ENCODE assay signal across 7 mouse cellular contexts in the genomic region with DNA sequence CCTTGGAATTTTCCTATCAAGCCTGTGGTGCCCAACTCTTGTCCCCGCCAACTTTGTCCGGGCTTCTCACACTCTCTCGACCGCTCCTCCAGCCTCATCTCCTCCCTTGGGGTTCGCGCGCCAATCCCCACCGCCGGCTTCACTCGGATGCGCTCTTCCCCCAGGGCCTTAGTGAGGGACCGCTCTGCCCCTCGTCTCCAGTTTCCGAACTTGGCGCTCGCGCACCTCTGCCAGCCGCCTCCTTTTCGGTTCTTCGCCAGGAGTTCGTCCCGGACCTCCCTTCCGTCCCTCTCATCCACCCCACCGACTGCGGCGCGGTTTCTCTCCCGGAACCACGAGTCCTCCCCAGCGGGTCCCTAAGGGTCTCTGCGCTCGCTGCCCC. TPM values are rescaled to one million over a fixed set of nuclear protein-coding genes. Genes with fewer than 3 reads are reported as not detected.
DNase-seq lines count a peak whose midpoint lies in the region; ATAC-seq lines count a peak whose summit lies in the region.

No protein-coding gene starts in this region.

- ATAC-seq in neural tube, embryonic 11.5 days (ENCODE audit: insufficient read depth, low FRiP score, low TSS enrichment) = peak; percentile 45
- no peak; the same call in 1 of the 2 replicates for ATAC-seq in hindbrain, embryonic 15.5 days (ENCODE audit: low FRiP score, low read depth)
- ATAC-seq in midbrain, embryonic 11.5 days (ENCODE audit: low FRiP score) = peak; percentile 45

- H3K9ac ChIP-seq in neural tube, embryonic 11.5 days (ENCODE audit: low read length) = peak overlapping the region; percentile 73
- H3K9ac ChIP-seq in hindbrain, embryonic 15.5 days = peak overlapping the region; percentile 65
- H3K9ac ChIP-seq in midbrain, embryonic 11.5 days (ENCODE audit: low read length) = peak overlapping the region; percentile 85

- no peaks in the 10 kb centered on the region for H3K27me3 ChIP-seq in neural tube, embryonic 11.5 days (ENCODE audit: control insufficient read depth, insufficient read depth, low read length)
- H3K27me3 ChIP-seq in embryonic facial prominence, embryonic 10.5 days (replicated peaks; ENCODE audit: low read depth, poor library complexity, severe bottlenecking) = no peaks in the 10 kb centered on the region
- H3K27me3 ChIP-seq in hindbrain, embryonic 15.5 days = no peaks in the 10 kb centered on the region
- no peaks in the 10 kb centered on the region for H3K27me3 ChIP-seq in midbrain, embryonic 11.5 days (ENCODE audit: control insufficient read depth, insufficient read depth, low read length)

- under 1% methylated on average over 32 of the region's 32 CpGs for WGBS in neural tube, embryonic 11.5 days
- under 1% methylated on average over 32 of the region's 32 CpGs for WGBS in embryonic facial prominence, embryonic 10.5 days
- WGBS in hindbrain, embryonic 15.5 days = under 1% methylated on average over 32 of the region's 32 CpGs
- WGBS in midbrain, embryonic 11.5 days = under 1% methylated on average over 32 of the region's 32 CpGs

- peak; percentile 57 for DNase-seq in neural tube, embryonic 11.5 days (ENCODE audit: low spot score)
- no peak for DNase-seq in neural tube, embryonic 10.5 days (ENCODE audit: extremely low spot score, low spot score)
- no peak for DNase-seq in embryonic facial prominence, embryonic 10.5 days (ENCODE audit: low spot score)
- no peak for DNase-seq in midbrain, embryonic 11.5 days (ENCODE audit: low spot score, missing footprints)
- DNase-seq in yolk sac, embryonic 10.5 days (ENCODE audit: low spot score) = no peak
- no peak for DNase-seq in layer of hippocampus, adult 11-12 months (ENCODE audit: low spot score)

- peaks cover 3% of the 10 kb centered on the region; the same call in 1 of the 2 replicates for H3K4me1 ChIP-seq in neural tube, embryonic 11.5 days (ENCODE audit: control insufficient read depth, insufficient read depth, low read length)
- peaks cover 15% of the 10 kb centered on the region for H3K4me1 ChIP-seq in embryonic facial prominence, embryonic 10.5 days
- peaks cover 18% of the 10 kb centered on the region for H3K4me1 ChIP-seq in hindbrain, embryonic 15.5 days (replicated peaks)
- H3K4me1 ChIP-seq in midbrain, embryonic 11.5 days (ENCODE audit: control insufficient read depth, insufficient read depth, low read length) = peaks cover 10% of the 10 kb centered on the region

- H3K4me3 ChIP-seq in neural tube, embryonic 11.5 days (ENCODE audit: low read depth, low read length) = peak overlapping the region; percentile 80
- H3K4me3 ChIP-seq in embryonic facial prominence, embryonic 10.5 days = peak overlapping the region; percentile 93
- peak overlapping the region; percentile 90 for H3K4me3 ChIP-seq in hindbrain, embryonic 15.5 days
- H3K4me3 ChIP-seq in midbrain, embryonic 11.5 days (ENCODE audit: low read depth, low read length) = peak overlapping the region; percentile 84

- peak overlapping the region; percentile 81 for H3K4me2 ChIP-seq in neural tube, embryonic 11.5 days (ENCODE audit: low read depth)
- H3K4me2 ChIP-seq in hindbrain, embryonic 15.5 days = peak overlapping the region; percentile 86
- peak overlapping the region; percentile 74 for H3K4me2 ChIP-seq in midbrain, embryonic 11.5 days

- H3K9me3 ChIP-seq in neural tube, embryonic 11.5 days (ENCODE audit: control insufficient read depth, low read length) = no peaks in the 10 kb centered on the region
- no peaks in the 10 kb centered on the region for H3K9me3 ChIP-seq in embryonic facial prominence, embryonic 10.5 days
- H3K9me3 ChIP-seq in hindbrain, embryonic 15.5 days = no peaks in the 10 kb centered on the region
- H3K9me3 ChIP-seq in midbrain, embryonic 11.5 days (ENCODE audit: control insufficient read depth, low read length) = no peaks in the 10 kb centered on the region

- peaks cover 13% of the 10 kb centered on the region for H3K36me3 ChIP-seq in neural tube, embryonic 11.5 days (ENCODE audit: control insufficient read depth, insufficient read depth, low read length)
- peaks cover 43% of the 10 kb centered on the region for H3K36me3 ChIP-seq in embryonic facial prominence, embryonic 10.5 days (replicated peaks)
- peaks cover 26% of the 10 kb centered on the region for H3K36me3 ChIP-seq in hindbrain, embryonic 15.5 days
- H3K36me3 ChIP-seq in midbrain, embryonic 11.5 days (ENCODE audit: control insufficient read depth, insufficient read depth, low read length) = peaks cover 21% of the 10 kb centered on the region

- H3K27ac ChIP-seq in neural tube, embryonic 11.5 days (ENCODE audit: low read depth, low read length) = peak overlapping the region; percentile 56; the same call in 1 of the 2 replicates
- peak overlapping the region; percentile 91 for H3K27ac ChIP-seq in embryonic facial prominence, embryonic 10.5 days (replicated peaks)
- peak overlapping the region; percentile 81 for H3K27ac ChIP-seq in hindbrain, embryonic 15.5 days (replicated peaks)
- H3K27ac ChIP-seq in midbrain, embryonic 11.5 days (ENCODE audit: low read depth, low read length) = peak overlapping the region; percentile 67

RNA-seq across cellular contexts. Expression of a gene that starts 0.5 kb away (rescaled TPM):
- polyA plus RNA-seq in neural tube, embryonic 11.5 days (2014; fragmentation: Nextera tagmentation; extraction: Ambion mirVana) = 136 and 147 TPM in 2 replicates
- polyA plus RNA-seq in embryonic facial prominence, embryonic 10.5 days (2016; fragmentation: Nextera tagmentation; extraction: Ambion mirVana) = 181 and 183 TPM in 2 replicates
- 78.7 and 82.1 TPM in 2 replicates for polyA plus RNA-seq in hindbrain, embryonic 15.5 days (2015; fragmentation: Nextera tagmentation; extraction: Ambion mirVana)
- polyA plus RNA-seq in midbrain, embryonic 11.5 days (2014; fragmentation: Nextera tagmentation; extraction: Ambion mirVana) = 143 and 147 TPM in 2 replicates

RNA-seq across cellular contexts. Expression of a gene that starts 9.7 kb away (rescaled TPM):
- polyA plus RNA-seq in neural tube, embryonic 11.5 days (2014; fragmentation: Nextera tagmentation; extraction: Ambion mirVana) = 10.3 and 13.0 TPM in 2 replicates
- polyA plus RNA-seq in embryonic facial prominence, embryonic 10.5 days (2016; fragmentation: Nextera tagmentation; extraction: Ambion mirVana) = 14.8 and 19.6 TPM in 2 replicates
- 18.7 and 19.0 TPM in 2 replicates for polyA plus RNA-seq in hindbrain, embryonic 15.5 days (2015; fragmentation: Nextera tagmentation; extraction: Ambion mirVana)
- polyA plus RNA-seq in midbrain, embryonic 11.5 days (2014; fragmentation: Nextera tagmentation; extraction: Ambion mirVana) = 7.2 and 9.6 TPM in 2 replicates

RNA-seq across cellular contexts. Expression of a gene that starts 20.2 kb away (rescaled TPM):
- not detected in 2 replicates for polyA plus RNA-seq in neural tube, embryonic 11.5 days (2014; fragmentation: Nextera tagmentation; extraction: Ambion mirVana)
- 0.07 and 0.08 TPM in 2 replicates for polyA plus RNA-seq in embryonic facial prominence, embryonic 10.5 days (2016; fragmentation: Nextera tagmentation; extraction: Ambion mirVana)
- polyA plus RNA-seq in hindbrain, embryonic 15.5 days (2015; fragmentation: Nextera tagmentation; extraction: Ambion mirVana) = 0.10 and 0.18 TPM in 2 replicates
- not detected in 2 replicates for polyA plus RNA-seq in midbrain, embryonic 11.5 days (2014; fragmentation: Nextera tagmentation; extraction: Ambion mirVana)

RNA-seq across cellular contexts. Expression of a gene that starts 36.0 kb away (rescaled TPM):
- polyA plus RNA-seq in neural tube, embryonic 11.5 days (2014; fragmentation: Nextera tagmentation; extraction: Ambion mirVana) = 0.38 TPM in 1 of 2 replicates, not detected in the other
- 0.29 TPM in 1 of 2 replicates, not detected in the other for polyA plus RNA-seq in embryonic facial prominence, embryonic 10.5 days (2016; fragmentation: Nextera tagmentation; extraction: Ambion mirVana)
- polyA plus RNA-seq in hindbrain, embryonic 15.5 days (2015; fragmentation: Nextera tagmentation; extraction: Ambion mirVana) = 0.14 and 0.26 TPM in 2 replicates
- 0.25 TPM in 2 replicates for polyA plus RNA-seq in midbrain, embryonic 11.5 days (2014; fragmentation: Nextera tagmentation; extraction: Ambion mirVana)

RNA-seq across cellular contexts. Expression of a gene that starts 47.4 kb away (rescaled TPM):
- 43.7 and 49.3 TPM in 2 replicates for polyA plus RNA-seq in neural tube, embryonic 11.5 days (2014; fragmentation: Nextera tagmentation; extraction: Ambion mirVana)
- polyA plus RNA-seq in embryonic facial prominence, embryonic 10.5 days (2016; fragmentation: Nextera tagmentation; extraction: Ambion mirVana) = 22.2 and 24.8 TPM in 2 replicates
- polyA plus RNA-seq in hindbrain, embryonic 15.5 days (2015; fragmentation: Nextera tagmentation; extraction: Ambion mirVana) = 134 and 138 TPM in 2 replicates
- 56.8 and 60.2 TPM in 2 replicates for polyA plus RNA-seq in midbrain, embryonic 11.5 days (2014; fragmentation: Nextera tagmentation; extraction: Ambion mirVana)
